Mouse (Mus musculus) liver, embryonic 14.5 days (tissue): ENCODE measurements at regions not wholly inside any gene's neighbourhood (a gene's known extent, or its start where the extent isn't known, plus 50 kb on each side); places are given as distances from the start of the nearest gene placed in this dataset.

Experiments used
- ATAC-seq: fragments of 200-750 bp; cut with Nextera tagmentation; 2 replicates; pipeline ENCODE4 v1.8.0; 2017; ENCODE audit warnings: moderate number of reproducible peaks, mild to moderate bottlenecking, moderate library complexity; ENCODE audit not compliant: insufficient read depth
- DNase-seq, 3 experiments: peaks; one replicate each; pipeline ENCODE4 v3.0.0-alpha.2; 2012 to 2013; ENCODE audit warnings: low read depth in 3 of 3, low spot score in 3 of 3
- H3K27ac ChIP-seq: fragments of 300-500 bp; sonication (generic); 2 replicates; pipeline ENCODE4 v1.5.1; 2014; ENCODE audit warnings: moderate library complexity, mild to moderate bottlenecking, control low read depth, inconsistent platforms
- H3K27me3 ChIP-seq: fragments of 300-500 bp; sonication (generic); 2 replicates; pipeline ENCODE4 v1.6.1; 2014; ENCODE audit warnings: mild to moderate bottlenecking, low read length, moderate library complexity; ENCODE audit not compliant: control insufficient read depth, insufficient read depth
- H3K36me3 ChIP-seq: fragments of 300-500 bp; sonication (generic); replicated peaks from 2 replicates; pipeline ENCODE4 v1.6.1; 2014; ENCODE audit warnings: low read depth; ENCODE audit not compliant: control insufficient read depth, insufficient read depth
- H3K4me1 ChIP-seq, 2 experiments: fragments of 200-500 bp in 1 of 2; fragments of 300-500 bp in 1 of 2; sonication (generic) in 1 of 2; replicated peaks; 2 replicates each; pipeline ENCODE4 v1.6.1; 2012 to 2014; ENCODE audit warnings: antibody characterized with exemption in 1 of 2, inconsistent platforms in 1 of 2, low read length in 1 of 2; ENCODE audit not compliant: control insufficient read depth in 2 of 2, insufficient read depth in 2 of 2
- H3K4me2 ChIP-seq: fragments of 300-500 bp; sonication (generic); 2 replicates; pipeline ENCODE4 v1.6.1; 2014; ENCODE audit warnings: low read depth, mild to moderate bottlenecking, control low read depth, moderate library complexity
- H3K4me3 ChIP-seq, 2 experiments: fragments of 200-500 bp in 1 of 2; fragments of 300-500 bp in 1 of 2; sonication (generic) in 1 of 2; 2 replicates each; pipeline ENCODE4 v1.5.1; 2012 to 2014; ENCODE audit warnings: low read depth in 2 of 2, low read length in 2 of 2, mild to moderate bottlenecking in 2 of 2, control low read depth in 1 of 2, inconsistent platforms in 1 of 2, moderate library complexity in 1 of 2; ENCODE audit not compliant: insufficient read depth in 1 of 2
- H3K9ac ChIP-seq: fragments of 300-500 bp; sonication (generic); replicated peaks from 2 replicates; pipeline ENCODE4 v1.6.1; 2014; ENCODE audit warnings: mild to moderate bottlenecking, control low read depth, moderate library complexity
- H3K9me3 ChIP-seq: fragments of 300-500 bp; sonication (generic); 2 replicates; pipeline ENCODE4 v1.6.1; 2016; ENCODE audit warnings: low read length, mixed read lengths; ENCODE audit not compliant: control insufficient read depth
- CTCF ChIP-seq: IDR thresholded peaks from 2 replicates; pipeline ENCODE4 v1.5.1; 2016; ENCODE audit warnings: antibody characterized with exemption, low read depth, control low read depth
- EP300 ChIP-seq: IDR thresholded peaks from 2 replicates; pipeline ENCODE4 v1.6.1; 2016; ENCODE audit warnings: antibody characterized with exemption, low read depth
- WGBS: fragments of 180-500 bp; shearing (Covaris S2); extraction: QIAGEN DNeasy Blood & Tissue Kit; methylation state at CpG from one replicate; pipeline ENCODE4 v1.1.7; 2014; ENCODE audit not compliant: insufficient replicate concordance; 5-methylcytosine and 5-hydroxymethylcytosine counted together

GRCm38 (mm10) chr14:9245266-9245665, 579.2 kb upstream of the 4930452B06Rik start:
- Histone ChIP-seq H3K4me1 (no peaks in the 10 kb centered on the region), H3K27ac (no peak overlapping the region), H3K36me3 (no peaks in the 10 kb centered on the region), H3K9me3 (no peaks in the 10 kb centered on the region), H3K27me3 (no peaks in the 10 kb centered on the region), H3K9ac (no peak overlapping the region), H3K4me2 (no peak overlapping the region), H3K4me3 (no peak overlapping the region)
- no peak for DNase-seq
- no peak for ATAC-seq
- no peak for TF ChIP-seq EP300
- TF ChIP-seq CTCF = no peak
- 13% methylated on average over 1 of the region's 1 CpGs for WGBS

GRCm38 (mm10) chr14:9243336-9243735, 577.3 kb upstream of the 4930452B06Rik start:
- Histone ChIP-seq H3K9ac (no peak overlapping the region), H3K4me1 (no peaks in the 10 kb centered on the region), H3K9me3 (no peaks in the 10 kb centered on the region), H3K36me3 (no peaks in the 10 kb centered on the region), H3K4me3 (no peak overlapping the region), H3K27me3 (no peaks in the 10 kb centered on the region), H3K27ac (no peak overlapping the region), H3K4me2 (no peak overlapping the region)
- DNase-seq (no peak), ATAC-seq (no peak)
- TF ChIP-seq CTCF (no peak), EP300 (no peak)

GRCm38 (mm10) chr14:9242118-9242517, 576.1 kb upstream of the 4930452B06Rik start:
- no peaks in the 10 kb centered on the region for H3K4me1 ChIP-seq
- WGBS = 49% methylated on average over 2 of the region's 2 CpGs

GRCm38 (mm10) chr14:9227670-9228069, 561.6 kb upstream of the 4930452B06Rik start:
- DNase-seq = no peak
- Histone ChIP-seq H3K9ac (no peak overlapping the region), H3K9me3 (no peaks in the 10 kb centered on the region), H3K36me3 (no peaks in the 10 kb centered on the region), H3K4me2 (no peak overlapping the region), H3K27ac (no peak overlapping the region), H3K27me3 (no peaks in the 10 kb centered on the region), H3K4me3 (no peak overlapping the region), H3K4me1 (no peaks in the 10 kb centered on the region)
- ATAC-seq = no peak
- 72% methylated on average over 6 of the region's 6 CpGs for WGBS
- no peak for TF ChIP-seq EP300
- no peak for TF ChIP-seq CTCF

More at GRCm38 (mm10) chr14:9242118-9242517, 576.1 kb upstream of the 4930452B06Rik start:
- DNase-seq (no peak), ATAC-seq (no peak)
- H3K27ac ChIP-seq = no peak overlapping the region
- H3K9ac ChIP-seq = no peak overlapping the region
- no peaks in the 10 kb centered on the region for H3K36me3 ChIP-seq
- H3K27me3 ChIP-seq = no peaks in the 10 kb centered on the region
- H3K9me3 ChIP-seq = no peaks in the 10 kb centered on the region
- TF ChIP-seq EP300 (no peak), CTCF (no peak)
- H3K4me3 ChIP-seq = no peak overlapping the region
- no peak overlapping the region for H3K4me2 ChIP-seq

GRCm38 (mm10) chr14:9200246-9200645, 534.2 kb upstream of the 4930452B06Rik start:
- no peaks in the 10 kb centered on the region for H3K9me3 ChIP-seq
- H3K4me2 ChIP-seq = no peak overlapping the region
- no peaks in the 10 kb centered on the region for H3K36me3 ChIP-seq
- TF ChIP-seq CTCF (no peak), EP300 (no peak)
- 44% methylated on average over 2 of the region's 2 CpGs for WGBS
- no peak for DNase-seq
- no peak for ATAC-seq
- H3K4me1 ChIP-seq = no peaks in the 10 kb centered on the region
- no peak overlapping the region for H3K27ac ChIP-seq
- no peaks in the 10 kb centered on the region for H3K27me3 ChIP-seq
- H3K9ac ChIP-seq = no peak overlapping the region
- no peak overlapping the region for H3K4me3 ChIP-seq
